Mouse (Mus musculus) kidney, adult 2 months (tissue): Measurements from ENCODE around the gene Ndufs2.
A peak's percentile ranks its signal among the peaks of the same experiment; 100 is the strongest.

Experiments used
- CTCF ChIP-seq: fragments of 200-500 bp; conservative IDR thresholded peaks from 2 replicates; pipeline ENCODE4 v1.5.1; 2011; ENCODE audit warnings: low read depth, mild to moderate bottlenecking, control low read depth, low read length, moderate library complexity, mixed read lengths; ENCODE audit not compliant: insufficient read depth, insufficient read length
- POLR2A ChIP-seq: fragments of 200-500 bp; IDR thresholded peaks from one replicate; pipeline ENCODE4 v1.6.1; 2011; ENCODE audit warnings: low read depth, low read length, control low read depth

DNA sequence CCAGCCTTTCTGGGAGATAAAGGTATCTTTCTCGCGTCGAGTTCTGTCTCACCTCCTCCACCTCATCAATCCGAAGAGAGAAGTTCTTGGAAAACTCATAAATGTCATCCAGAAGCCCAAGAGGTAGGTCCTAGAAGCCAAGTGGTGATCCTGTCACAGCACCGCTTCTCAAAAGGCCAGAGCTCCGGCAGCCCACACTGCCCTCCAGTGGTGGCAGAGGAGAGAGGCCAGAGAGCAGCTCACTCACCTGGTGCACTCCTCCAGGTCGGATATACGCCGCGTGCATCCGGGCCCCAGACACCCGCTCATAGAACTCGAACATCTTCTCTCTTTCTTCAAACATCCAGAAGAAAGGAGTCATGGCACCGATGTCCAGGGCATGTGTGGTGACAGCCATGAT lies 12.7 kb downstream of the Ndufs2 start:
- TF ChIP-seq POLR2A, result no peak
- TF ChIP-seq CTCF, result peak; percentile 87
